Mouse (Mus musculus): ENCODE data around the gene Gm29110. TPM values are rescaled to one million over a fixed set of nuclear protein-coding genes. Genes with fewer than 3 reads are reported as not detected.
"Not testable (repeated sequence)": the region's sequence is repeated elsewhere in the genome, so short reads cannot be mapped to it uniquely, and the experiment has no call there.

Gene Gm29110
- total RNA-seq (2021) = not detected
- long read RNA-seq, experiment 1 = 0 reads
- long read RNA-seq, experiment 2 = 0 reads

DNA sequence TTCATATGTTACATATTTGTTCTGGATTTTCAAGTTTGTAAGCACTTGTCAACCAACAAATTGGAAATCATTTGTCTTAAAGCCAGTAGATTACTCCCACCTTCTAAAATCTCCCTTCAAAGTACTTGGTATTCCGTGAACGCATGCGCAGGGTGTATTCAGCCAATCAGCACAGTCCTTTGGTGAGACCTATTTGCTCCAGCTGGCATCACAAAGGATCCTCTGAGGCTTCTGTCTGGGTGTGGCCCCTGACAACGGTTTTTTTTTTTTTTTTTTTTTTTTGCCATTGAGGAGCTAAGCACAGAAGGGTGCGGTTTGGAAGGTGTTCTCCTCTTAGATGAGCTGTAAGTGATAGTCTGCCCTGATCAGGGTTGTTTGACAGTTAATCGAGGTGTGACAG lies at the start of gene Gm29110:
Gene Gm29110 (plus strand): TSS at position 301 of the 400 bp plus-strand sequence.
- not testable (repeated sequence) for DNase-seq (ENCODE audit: low spot score)

Other genes with a start within 250 kb of the Gm29110 start
- gene Gm21913, start 153.4 kb downstream of the Gm29110 start, total RNA-seq (2021) = not detected